Mouse (Mus musculus) layer of hippocampus, adult 9-11 months (tissue): ENCODE data around the gene Ercc4.

ENCODE experiments used
- DNase-seq: peaks from one replicate; pipeline ENCODE4 v3.0.0; 2022

Gene Ercc4

GRCm38 (mm10) chr16:13149950-13150349 is 40.5 kb downstream of the Ercc4 start:
- DNase-seq: no peak

DNA sequence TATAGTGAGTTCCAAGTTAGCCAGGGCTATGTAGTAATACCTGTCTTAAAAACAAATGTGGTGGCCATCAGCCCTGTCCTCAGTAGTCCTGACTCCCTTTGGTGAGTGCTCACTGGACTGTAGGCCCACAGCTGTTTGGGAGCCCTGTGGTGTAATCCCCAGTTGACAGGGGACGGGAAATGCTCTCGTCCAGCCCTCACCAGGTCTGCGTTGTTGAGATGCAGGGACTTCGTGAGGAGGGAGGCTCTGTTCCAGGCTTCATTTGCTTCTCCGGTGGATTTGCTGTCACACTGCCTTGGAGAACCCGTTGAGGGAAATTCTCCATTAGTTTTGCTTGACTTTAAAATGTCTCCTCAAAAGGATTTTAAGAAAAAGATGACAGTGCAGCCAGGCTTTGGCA is 41.3 kb downstream of the Ercc4 start:
- no peak for DNase-seq

DNA sequence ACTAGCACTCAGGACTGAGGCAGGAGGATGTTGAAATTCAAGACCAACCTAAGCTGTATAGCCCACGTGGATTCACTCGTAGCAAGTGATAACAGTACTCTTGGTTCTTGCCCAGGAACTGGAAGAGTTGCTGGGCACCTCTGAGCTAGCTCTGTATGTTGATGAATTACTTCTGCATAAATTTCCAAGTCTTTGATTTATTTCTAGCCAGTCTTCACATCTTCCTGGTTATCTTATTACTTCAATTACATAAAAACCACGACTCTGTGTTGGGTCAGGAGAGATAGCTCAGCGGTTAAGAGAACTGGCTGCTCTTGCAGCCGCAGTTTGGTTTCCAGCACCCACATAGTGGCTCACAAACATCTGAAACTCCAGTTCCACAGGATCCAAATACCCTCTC is 43.0 kb downstream of the Ercc4 start:
- no peak for DNase-seq

DNA sequence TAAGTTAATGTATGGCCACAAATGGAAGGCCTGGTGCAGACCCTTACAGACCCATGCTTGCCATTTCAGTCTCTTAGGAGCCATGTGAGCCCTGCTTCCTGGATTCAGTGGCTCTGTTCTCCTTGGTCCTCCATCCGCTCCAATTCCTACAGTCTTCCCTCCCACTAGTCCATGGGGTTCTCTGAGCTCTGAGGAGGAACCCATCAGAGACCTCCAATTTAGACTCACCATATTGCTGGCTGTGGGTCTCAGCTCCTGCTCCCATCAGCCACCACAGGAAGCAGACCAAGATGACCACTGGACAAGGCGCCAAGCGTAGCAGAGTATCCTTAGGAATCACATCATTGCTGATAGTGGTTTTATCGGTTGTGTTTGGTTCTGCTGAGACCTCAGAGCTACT is 43.7 kb downstream of the Ercc4 start:
- DNase-seq: no peak

- no peak for DNase-seq
Observed at GRCm38 (mm10) chr16:13154352-13154751, 44.9 kb downstream of the Ercc4 start.

- DNase-seq: no peak
Observed at GRCm38 (mm10) chr16:13157314-13157713, 47.8 kb downstream of the Ercc4 start.

GRCm38 (mm10) chr16:13158153-13158670 is 48.7 kb downstream of the Ercc4 start:
- no peak for DNase-seq

DNA sequence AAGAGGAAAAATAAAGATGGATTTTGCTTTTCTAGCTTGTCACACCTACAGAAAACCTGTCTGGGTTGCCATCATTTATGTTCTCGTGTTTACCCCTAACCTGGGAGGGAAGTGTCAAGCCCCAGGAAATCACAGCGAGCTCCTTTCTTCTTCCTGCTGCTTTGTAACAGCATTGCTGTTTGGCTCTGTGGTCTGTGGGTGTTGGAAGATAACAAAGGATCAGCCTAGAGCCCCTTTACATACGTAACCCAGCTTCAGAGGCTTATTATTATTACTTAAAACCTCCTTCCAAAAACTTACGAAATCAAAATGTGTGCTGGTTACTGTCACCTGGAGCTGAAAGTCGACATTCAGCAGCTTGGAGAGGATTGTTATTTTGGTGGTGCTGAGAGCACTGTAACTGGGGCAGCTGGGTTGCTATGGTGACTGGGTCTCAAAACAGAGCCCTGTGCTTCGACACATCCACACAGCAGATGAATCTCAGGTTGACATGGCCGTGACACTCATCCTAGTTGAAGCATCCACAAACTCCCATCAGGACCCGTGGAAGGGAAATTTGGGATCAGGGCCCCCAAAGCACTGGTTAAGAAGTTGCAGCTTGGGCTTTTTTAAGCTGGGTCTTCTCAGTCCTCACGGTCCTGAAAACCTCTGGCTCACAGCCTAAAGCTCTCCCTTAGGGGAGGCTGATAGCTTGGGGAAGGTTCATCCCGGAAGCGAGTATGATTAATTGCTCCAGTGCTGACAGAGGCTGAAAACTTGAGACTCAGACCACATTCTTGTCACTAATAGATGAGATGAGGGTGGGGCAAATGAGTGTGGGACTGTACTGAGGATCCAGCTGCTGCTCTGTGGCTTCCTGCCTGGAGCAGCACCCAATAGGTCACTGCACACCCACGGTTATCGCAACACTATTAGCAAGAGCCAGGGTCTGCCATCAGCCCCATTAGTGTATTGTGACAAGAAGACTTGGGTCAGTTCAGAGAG is 49.7 kb downstream of the Ercc4 start:
- peak; percentile 82 for DNase-seq

- DNase-seq: peak; percentile 91
Observed at GRCm38 (mm10) chr16:13159927-13160644, 50.6 kb downstream of the Ercc4 start.

- DNase-seq: no peak
Observed at GRCm38 (mm10) chr16:13161516-13161915, 52.0 kb downstream of the Ercc4 start.

DNA sequence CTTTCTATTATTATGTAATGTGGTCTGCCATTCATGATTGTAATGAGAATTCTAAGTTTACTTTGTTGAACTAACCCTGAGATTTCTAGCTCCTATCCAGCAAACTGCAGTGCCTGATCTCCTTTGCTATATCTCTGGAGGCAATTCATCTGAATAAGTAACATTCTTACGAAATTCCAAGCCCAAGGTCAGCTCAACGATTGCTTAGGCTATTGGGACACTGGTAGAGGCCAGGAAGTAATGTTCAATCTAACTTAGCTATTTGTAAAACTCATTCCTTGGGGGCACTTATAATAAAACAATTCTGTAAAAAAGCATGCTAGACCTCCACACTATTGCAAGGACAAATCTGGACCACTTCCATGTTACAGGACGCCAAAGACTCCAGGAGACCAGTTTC is 58.2 kb downstream of the Ercc4 start:
- DNase-seq: no peak

GRCm38 (mm10) chr16:13173055-13173742 is 63.7 kb downstream of the Ercc4 start:
- no peak for DNase-seq

DNA sequence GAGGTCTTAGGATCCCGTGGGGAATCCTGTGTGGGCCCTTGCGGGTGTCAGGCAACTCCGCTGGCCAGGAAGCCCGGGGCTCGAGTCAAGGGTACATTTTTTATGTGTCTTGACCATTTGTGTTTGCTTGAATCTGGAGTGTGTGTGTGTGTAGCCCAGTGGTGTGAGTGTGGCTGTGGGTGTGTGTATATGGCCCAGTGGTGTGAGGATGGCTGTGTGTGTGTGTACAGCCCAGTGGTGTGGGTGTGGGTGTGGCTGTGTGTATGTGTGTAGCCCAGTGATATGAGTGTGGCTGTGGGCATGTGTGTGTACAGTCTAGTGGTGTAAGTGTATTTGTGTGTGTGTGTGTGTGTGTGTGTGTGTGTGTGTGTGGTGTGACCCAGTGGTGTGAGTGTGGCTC is 73.0 kb downstream of the Ercc4 start:
- no peak for DNase-seq

DNA sequence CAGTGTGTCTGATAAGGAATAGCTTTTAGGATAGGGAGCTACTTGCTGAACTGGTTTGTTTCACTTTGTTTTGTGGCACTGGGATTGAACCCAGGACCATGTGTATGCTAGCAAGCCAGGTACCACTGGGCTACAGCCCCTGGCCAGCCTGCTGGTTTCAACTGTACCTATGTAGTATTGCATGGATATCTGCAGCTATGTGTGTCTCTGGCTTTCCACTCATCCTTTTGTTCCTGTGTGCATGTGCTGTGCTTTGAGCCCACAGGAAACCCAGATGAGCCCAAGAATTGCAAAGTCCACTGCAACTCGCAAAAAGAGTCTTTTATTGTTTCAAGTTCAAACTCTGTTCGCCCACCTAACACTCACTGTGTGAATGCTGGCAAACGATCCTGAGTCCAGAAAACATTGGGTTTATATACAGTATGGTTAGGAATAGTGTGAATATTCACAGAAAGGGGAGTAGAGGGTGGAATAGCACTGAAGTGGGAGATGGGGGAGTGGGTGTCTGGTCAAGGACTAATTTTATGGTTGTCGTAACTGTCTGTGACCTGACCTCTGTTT is 73.8 kb downstream of the Ercc4 start:
- no peak for DNase-seq

DNA sequence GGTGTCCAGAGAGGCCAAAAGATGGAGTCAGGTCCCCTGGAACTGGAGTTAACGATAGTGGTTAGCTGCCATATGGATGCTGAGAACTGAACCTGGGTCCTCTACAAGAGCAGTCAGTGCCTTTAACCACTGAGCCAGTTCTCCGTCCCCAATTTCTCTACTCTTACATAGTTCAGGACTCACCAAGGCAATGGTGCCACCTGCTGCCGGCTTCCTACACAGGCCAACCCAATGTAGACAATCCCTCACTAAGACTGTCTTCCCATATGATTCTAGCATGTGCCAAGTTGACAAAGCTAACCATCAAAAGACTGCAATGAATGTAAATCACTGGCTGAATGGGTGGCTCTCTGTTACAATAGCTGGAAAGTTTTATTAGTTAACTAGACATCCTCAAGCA is 74.9 kb downstream of the Ercc4 start:
- DNase-seq: no peak

GRCm38 (mm10) chr16:13189430-13190107 is 80.1 kb downstream of the Ercc4 start:
- no peak for DNase-seq

GRCm38 (mm10) chr16:13190471-13190870 is 81.0 kb downstream of the Ercc4 start:
- no peak for DNase-seq

- DNase-seq: no peak
Observed at GRCm38 (mm10) chr16:13191166-13191565, 81.7 kb downstream of the Ercc4 start.

DNA sequence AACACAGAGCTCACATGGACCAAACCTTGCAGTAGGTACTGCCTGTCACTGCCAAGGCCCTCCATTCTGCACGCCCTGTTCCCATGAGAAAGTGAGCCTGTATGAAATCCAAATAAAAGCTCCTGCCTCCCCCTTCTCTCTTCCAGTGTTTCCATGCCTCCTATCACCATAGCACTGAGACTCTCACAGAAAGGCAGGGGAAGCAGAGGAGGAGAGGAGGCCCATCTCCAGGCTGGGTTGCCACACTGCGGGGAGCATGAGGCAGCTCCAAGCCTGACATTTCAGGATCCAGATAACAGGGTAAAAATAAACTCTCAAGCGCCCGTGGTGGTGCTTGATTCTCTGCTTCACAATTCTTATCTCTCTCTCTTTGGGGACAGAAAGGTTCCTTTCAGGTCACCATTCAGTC is 84.2 kb downstream of the Ercc4 start:
- DNase-seq: peak; percentile 88

GRCm38 (mm10) chr16:13194882-13195281 is 85.4 kb downstream of the Ercc4 start:
- peak; percentile 74 for DNase-seq

DNA sequence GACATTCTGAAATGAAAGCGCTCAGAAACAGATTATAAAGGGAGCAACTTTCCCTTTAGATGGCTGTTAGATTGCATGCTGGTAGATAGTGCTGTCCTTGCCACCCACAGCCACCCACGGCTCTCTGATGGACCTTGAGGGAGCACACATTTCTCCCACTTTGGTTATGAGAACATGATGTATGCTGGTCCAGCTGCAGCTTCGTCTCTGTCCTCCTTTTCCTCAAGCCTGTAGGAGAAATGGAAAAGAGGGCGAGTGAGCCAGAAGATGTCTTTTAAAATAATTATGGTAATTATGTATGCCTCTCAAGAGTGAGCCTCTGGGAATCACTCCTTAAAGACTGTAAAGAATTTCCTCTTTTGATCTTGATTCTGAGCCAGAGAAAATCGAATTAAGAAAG is 87.1 kb downstream of the Ercc4 start:
- peak; percentile 46 for DNase-seq

DNA sequence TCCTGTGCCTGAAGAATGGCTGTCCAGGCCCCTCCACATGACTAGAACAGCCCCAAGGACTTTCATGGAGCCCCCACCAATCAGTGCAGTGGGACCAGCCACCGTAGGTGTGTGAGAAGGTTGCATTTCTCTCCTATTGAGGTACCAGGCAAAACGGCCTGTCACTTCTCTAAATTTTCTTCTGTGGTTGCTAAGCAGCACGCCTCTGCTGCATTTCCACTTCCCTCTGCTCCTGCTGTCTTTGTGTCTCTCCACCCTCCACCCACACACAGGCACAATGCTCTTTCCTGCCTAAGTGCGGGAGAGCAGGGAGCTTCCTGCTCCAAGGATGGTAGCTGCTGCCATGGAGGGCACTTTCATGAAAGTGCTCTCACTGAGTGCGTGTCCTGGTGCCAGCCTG is 87.8 kb downstream of the Ercc4 start:
- DNase-seq: peak; percentile 94
